Comparison of ENCODE assay signal across 10 mouse cellular contexts in genomic region chr6:37642066-37642465, GRCm38 (mm10).
DNase-seq lines count a peak whose midpoint lies in the region; ATAC-seq and TF ChIP-seq lines count a peak whose summit lies in the region.
"Had no signal": no experiment of that assay in that cellular context is flagged by ENCODE, and none has a peak within 500 bp of the region (broad histone marks: within the 10 kb centered on the region; RNA-seq: fewer than 3 reads in every experiment).

No protein-coding gene starts in this region.

- TF ChIP-seq POLR2A in brain, embryonic 14.5 days (IDR thresholded peaks at IDR 0.05; ENCODE audit: borderline replicate concordance, extremely low read depth, insufficient read depth, insufficient read length, poor library complexity, severe bottlenecking), result no peak

- peaks cover 26% of the 10 kb centered on the region for H3K4me1 ChIP-seq in hindbrain, embryonic 10.5 days (replicated peaks)
- peaks cover 13% of the 10 kb centered on the region for H3K4me1 ChIP-seq in neural tube, embryonic 12.5 days

- 28% methylated on average over 4 of the region's 4 CpGs for WGBS in hindbrain, embryonic 10.5 days
- WGBS in neural tube, embryonic 12.5 days, result 30% methylated on average over 4 of the region's 4 CpGs

- H3K4me3 ChIP-seq in hindbrain, embryonic 10.5 days, result no peak overlapping the region
- no peak overlapping the region for H3K4me3 ChIP-seq in neural tube, embryonic 12.5 days
- H3K4me3 ChIP-seq: erythroblast, embryonic 14.5 days had no signal

- no peaks in the 10 kb centered on the region for H3K27me3 ChIP-seq in hindbrain, embryonic 10.5 days (ENCODE audit: insufficient read depth, poor library complexity, severe bottlenecking)
- H3K27me3 ChIP-seq in neural tube, embryonic 12.5 days (replicated peaks), result no peaks in the 10 kb centered on the region

- H3K36me3 ChIP-seq in hindbrain, embryonic 10.5 days, result no peaks in the 10 kb centered on the region
- no peaks in the 10 kb centered on the region for H3K36me3 ChIP-seq in neural tube, embryonic 12.5 days

- no peak overlapping the region for H3K9ac ChIP-seq in neural tube, embryonic 12.5 days

- H3K27ac ChIP-seq in hindbrain, embryonic 10.5 days, result peak overlapping the region; percentile 63
- peak overlapping the region; percentile 74; the same call in 1 of the 2 replicates for H3K27ac ChIP-seq in neural tube, embryonic 12.5 days

- ATAC-seq in neural tube, embryonic 12.5 days (ENCODE audit: low FRiP score, low read depth), result no peak

- peak overlapping the region; percentile 48 for H3K4me2 ChIP-seq in neural tube, embryonic 12.5 days (replicated peaks)

- intact Hi-C loops in left cerebral cortex, postnatal 4 days (cut with DNase I), result no loop called here

- no peaks in the 10 kb centered on the region for H3K9me3 ChIP-seq in hindbrain, embryonic 10.5 days
- no peaks in the 10 kb centered on the region for H3K9me3 ChIP-seq in neural tube, embryonic 12.5 days

- peak; percentile 38; the same call in 1 of the 2 replicates for TF ChIP-seq CTCF in brain, embryonic 14.5 days (IDR thresholded peaks at IDR 0.05; ENCODE audit: borderline replicate concordance, extremely low read depth, insufficient read depth, insufficient read length)

- DNase-seq in left cerebral cortex, postnatal 4 days, result peak; percentile 22
- no peak for DNase-seq in left cerebral cortex, adult 11 months (ENCODE audit: low spot score)
- peak; percentile 65 for DNase-seq in brain, embryonic 14.5 days (ENCODE audit: low read depth)
- no peak for DNase-seq in hindbrain, embryonic 10.5 days (ENCODE audit: low spot score)
- no peak for DNase-seq in kidney, postnatal 36 days
- no peak for DNase-seq in urinary bladder, postnatal 14 days (ENCODE audit: low spot score)
- DNase-seq: heart, adult 11 months; lung, adult 18-20 months had no signal

Comparison
In these comparisons a context has a peak if more than half of its experiments do, and no peak if none do; other contexts are left out.
1. DNase-seq: peak in left cerebral cortex, postnatal 4 days (single experiment) and brain, embryonic 14.5 days (single experiment); none in left cerebral cortex, adult 11 months (single experiment), hindbrain, embryonic 10.5 days (single experiment), kidney, postnatal 36 days (0 of 2) and urinary bladder, postnatal 14 days (single experiment).